Mouse (Mus musculus): ENCODE measurements around the gene Ccm2l.

Gene Ccm2l

GRCm38 (mm10) chr2:153065747-153066508 lies at the start of gene Ccm2l:
Ccm2l (plus strand) TSS chr2:153065955.
- CTCF ChIA-PET = no interaction called here

- CTCF ChIA-PET = interaction anchor here (0.6 to 0.7 kb wide), 2 partner anchors 24 to 429 kb away, joined by 3 read pairs; no protein-coding TSS in a partner anchor
These were observed 49.0 kb upstream of the Ccm2l start for GRCm38 (mm10) chr2:153016786-153017185.

- CTCF ChIA-PET = no interaction called here
These were observed 46.4 kb upstream of the Ccm2l start for GRCm38 (mm10) chr2:153019355-153019754.

- CTCF ChIA-PET = no interaction called here
These were observed 44.6 kb upstream of the Ccm2l start for GRCm38 (mm10) chr2:153021163-153021562.

GRCm38 (mm10) chr2:153022855-153023254 lies 42.9 kb upstream of the Ccm2l start:
- CTCF ChIA-PET = no interaction called here

- CTCF ChIA-PET = no interaction called here
These were observed 39.7 kb upstream of the Ccm2l start for GRCm38 (mm10) chr2:153026052-153026451.

- CTCF ChIA-PET = no interaction called here
These were observed 38.3 kb upstream of the Ccm2l start for GRCm38 (mm10) chr2:153027501-153027900.

GRCm38 (mm10) chr2:153030422-153030821 lies 35.3 kb upstream of the Ccm2l start:
- CTCF ChIA-PET = no interaction called here

GRCm38 (mm10) chr2:153031126-153032082 lies 34.4 kb upstream of the Ccm2l start, which contains the start of gene Xkr7:
Xkr7 (plus strand) TSS chr2:153031852.
- CTCF ChIA-PET = no interaction called here

- CTCF ChIA-PET = interaction anchor here (0.5 to 0.6 kb wide), 2 partner anchors 62 to 77 kb away, joined by 5 to 7 read pairs; no protein-coding TSS in a partner anchor
These were observed 33.5 kb upstream of the Ccm2l start for GRCm38 (mm10) chr2:153032083-153032842.

- CTCF ChIA-PET = interaction anchor here (0.5 to 0.6 kb wide), 2 partner anchors 63 to 78 kb away, joined by 5 to 7 read pairs; no protein-coding TSS in a partner anchor
These were observed 32.8 kb upstream of the Ccm2l start for GRCm38 (mm10) chr2:153032973-153033372.

- CTCF ChIA-PET = no interaction called here
These were observed 32.1 kb upstream of the Ccm2l start for GRCm38 (mm10) chr2:153033545-153034230.

GRCm38 (mm10) chr2:153036690-153037089 lies 29.1 kb upstream of the Ccm2l start:
- CTCF ChIA-PET = no interaction called here

GRCm38 (mm10) chr2:153043886-153044285 lies 21.9 kb upstream of the Ccm2l start:
- CTCF ChIA-PET = no interaction called here

GRCm38 (mm10) chr2:153045884-153046299 lies 19.9 kb upstream of the Ccm2l start:
- CTCF ChIA-PET = no interaction called here

- CTCF ChIA-PET = no interaction called here
These were observed 17.8 kb upstream of the Ccm2l start for GRCm38 (mm10) chr2:153047828-153048465.

- CTCF ChIA-PET = interaction anchor here (1.1 kb wide), 1 partner anchor 93 kb away, joined by 3 read pairs; no protein-coding TSS in a partner anchor
These were observed 16.3 kb upstream of the Ccm2l start for GRCm38 (mm10) chr2:153049288-153049996.

GRCm38 (mm10) chr2:153049997-153050358 lies 15.8 kb upstream of the Ccm2l start:
- CTCF ChIA-PET = interaction anchor here (1.1 kb wide), 1 partner anchor 93 kb away, joined by 3 read pairs; no protein-coding TSS in a partner anchor

GRCm38 (mm10) chr2:153051095-153051494 lies 14.7 kb upstream of the Ccm2l start:
- CTCF ChIA-PET = no interaction called here

- CTCF ChIA-PET = no interaction called here
These were observed 14.2 kb upstream of the Ccm2l start for GRCm38 (mm10) chr2:153051537-153051936.
